Mouse (Mus musculus) lung, adult 2 months (tissue): ENCODE results near the gene Cpox.

Experiments used
- CTCF ChIP-seq: fragments of 200-500 bp; IDR thresholded peaks from 2 replicates; pipeline ENCODE4 v1.5.1; 2011; ENCODE audit warnings: mild to moderate bottlenecking, low read length, control low read depth; ENCODE audit not compliant: insufficient read depth
- POLR2A ChIP-seq: fragments of 200-500 bp; IDR thresholded peaks from 2 replicates; pipeline ENCODE4 v1.6.1; 2011; ENCODE audit warnings: low read depth, mild to moderate bottlenecking, control low read depth, low read length, borderline replicate concordance; ENCODE audit errors: extremely low read depth

- TF ChIP-seq CTCF: no peak
- no peak for TF ChIP-seq POLR2A
Observed at GRCm38 (mm10) chr16:58740751-58741150, 70.7 kb downstream of the Cpox start.
